Comparison of ENCODE assay signal across 15 mouse cellular contexts in genomic region chr3:94564356-94565010, GRCm38 (mm10). TPM values are rescaled to one million over a fixed set of nuclear protein-coding genes. Genes with fewer than 3 reads are reported as not detected.
A peak's percentile ranks its signal among the peaks of the same experiment; 100 is the strongest.
DNase-seq lines count a peak whose midpoint lies in the region; ATAC-seq and TF ChIP-seq lines count a peak whose summit lies in the region.
"Had no signal": no experiment of that assay in that cellular context is flagged by ENCODE, and none has a peak within 500 bp of the region (broad histone marks: within the 10 kb centered on the region; RNA-seq: fewer than 3 reads in every experiment).

No protein-coding gene starts in this region.

- dilution Hi-C loops in CH12.LX (cut with MboI; ENCODE audit: extremely low pct_ligation_motif_present, extremely low pct_unique_long_range_greater_than_20kb, low sequenced_read_pairs) = no loop called here

- H3K4me3 ChIP-seq in forebrain, postnatal 0 days (ENCODE audit: low read depth, low read length) = no peak overlapping the region
- no peak overlapping the region for H3K4me3 ChIP-seq in forebrain, embryonic 15.5 days
- no peak overlapping the region for H3K4me3 ChIP-seq in limb, embryonic 13.5 days
- no peak overlapping the region for H3K4me3 ChIP-seq in limb, embryonic 10.5 days
- no peak overlapping the region for H3K4me3 ChIP-seq in CH12.LX (replicated peaks in 1 of 3; ENCODE audit: low read depth in 2 of 3, low read length in 2 of 3, poor library complexity in 1 of 3)
- no peak overlapping the region for H3K4me3 ChIP-seq in limb, embryonic 14.5 days (replicated peaks; ENCODE audit: low read length)
- H3K4me3 ChIP-seq: forebrain, embryonic 12.5 days; heart, embryonic 13.5 days; hindbrain, embryonic 15.5 days; liver, embryonic 15.5 days had no signal

- in situ Hi-C loops in CH12.LX (cut with MboI; ENCODE audit: low pct_ligation_motif_present, low pct_unique_long_range_greater_than_20kb, low sequenced_read_pairs) = no loop called here

- peaks cover 7% of the 10 kb centered on the region; the same call in 1 of the 2 replicates for H3K36me3 ChIP-seq in forebrain, postnatal 0 days (ENCODE audit: insufficient read depth)
- H3K36me3 ChIP-seq in forebrain, embryonic 15.5 days = peaks cover 5% of the 10 kb centered on the region
- peaks cover 12% of the 10 kb centered on the region for H3K36me3 ChIP-seq in limb, embryonic 13.5 days
- H3K36me3 ChIP-seq in limb, embryonic 10.5 days = peaks cover 15% of the 10 kb centered on the region
- H3K36me3 ChIP-seq in CH12.LX (replicated peaks in 1 of 2; ENCODE audit: control insufficient read depth in 1 of 2, insufficient read depth in 1 of 2, low read length in 1 of 2) = peaks cover 15 to 36% of the 10 kb centered on the region in 2 experiments
- peaks cover 11% of the 10 kb centered on the region for H3K36me3 ChIP-seq in limb, embryonic 14.5 days (ENCODE audit: control insufficient read depth, insufficient read depth, low read length)

- no peaks in the 10 kb centered on the region for H3K27me3 ChIP-seq in forebrain, postnatal 0 days (ENCODE audit: insufficient read depth, low read length)
- no peaks in the 10 kb centered on the region for H3K27me3 ChIP-seq in forebrain, embryonic 15.5 days
- H3K27me3 ChIP-seq in limb, embryonic 13.5 days = no peaks in the 10 kb centered on the region
- no peaks in the 10 kb centered on the region for H3K27me3 ChIP-seq in limb, embryonic 10.5 days (ENCODE audit: low read depth, poor library complexity, severe bottlenecking)
- H3K27me3 ChIP-seq in CH12.LX (replicated peaks) = no peaks in the 10 kb centered on the region
- H3K27me3 ChIP-seq in limb, embryonic 14.5 days (ENCODE audit: control insufficient read depth, insufficient read depth, low read length) = no peaks in the 10 kb centered on the region
- H3K27me3 ChIP-seq: forebrain, embryonic 12.5 days; heart, embryonic 13.5 days; hindbrain, embryonic 15.5 days; liver, embryonic 15.5 days had no signal

- peak; percentile 18 for TF ChIP-seq RAD21 in CH12.LX (IDR thresholded peaks at IDR 0.05; ENCODE audit: low read depth, low read length)

- DNase-seq in forebrain, postnatal 0 days = no peak
- DNase-seq in limb, embryonic 10.5 days (ENCODE audit: low spot score) = no peak
- DNase-seq in CH12.LX (ENCODE audit: extremely low read depth) = peak; percentile 33
- DNase-seq in limb, embryonic 14.5 days (ENCODE audit: low spot score) = no peak
- DNase-seq in thymus, postnatal 25 days = no peak
- no peak for DNase-seq in ovary, postnatal 14 days (ENCODE audit: low spot score)
- DNase-seq: adrenal gland, adult 2 months; cerebellum, postnatal 10 days; kidney, postnatal 25 days had no signal

- H3K4me2 ChIP-seq in forebrain, postnatal 0 days (ENCODE audit: low read depth) = no peak overlapping the region
- H3K4me2 ChIP-seq in forebrain, embryonic 15.5 days (replicated peaks) = no peak overlapping the region
- no peak overlapping the region for H3K4me2 ChIP-seq in limb, embryonic 13.5 days (replicated peaks)
- H3K4me2 ChIP-seq in CH12.LX (ENCODE audit: insufficient read depth, low read depth, poor library complexity, severe bottlenecking) = no peak overlapping the region
- H3K4me2 ChIP-seq in limb, embryonic 14.5 days (replicated peaks; ENCODE audit: low read depth, low read length, severe bottlenecking) = no peak overlapping the region
- H3K4me2 ChIP-seq: forebrain, embryonic 12.5 days; heart, embryonic 13.5 days; hindbrain, embryonic 15.5 days; liver, embryonic 15.5 days had no signal

- TF ChIP-seq CTCF in forebrain, postnatal 0 days (IDR thresholded peaks at IDR 0.05; ENCODE audit: low read depth) = peak; percentile 22; the same call in 1 of the 2 replicates
- TF ChIP-seq CTCF in CH12.LX (conservative IDR thresholded peaks at IDR 0.05 in 1 of 2, IDR thresholded peaks at IDR 0.05 in 1 of 2; ENCODE audit: low read depth in 2 of 2, low read length in 2 of 2) = peak in 1 of 2 experiments; percentile 66; a peak in 2 of 4 replicates

- no peak overlapping the region for H3K27ac ChIP-seq in forebrain, postnatal 0 days (ENCODE audit: low read depth, low read length)
- no peak overlapping the region for H3K27ac ChIP-seq in forebrain, embryonic 15.5 days (replicated peaks)
- H3K27ac ChIP-seq in limb, embryonic 13.5 days = no peak overlapping the region
- H3K27ac ChIP-seq in limb, embryonic 10.5 days = no peak overlapping the region
- no peak overlapping the region for H3K27ac ChIP-seq in CH12.LX (ENCODE audit: insufficient read depth, low read depth)
- 0 out of 2 replicates have a peak overlapping the region, but pooled peaks have one; percentile 14 for H3K27ac ChIP-seq in limb, embryonic 14.5 days (replicated peaks; ENCODE audit: low read depth, low read length)
- H3K27ac ChIP-seq: forebrain, embryonic 12.5 days; hindbrain, embryonic 15.5 days; liver, embryonic 15.5 days had no signal

- H3K4me1 ChIP-seq in forebrain, postnatal 0 days (ENCODE audit: insufficient read depth) = no peaks in the 10 kb centered on the region
- H3K4me1 ChIP-seq in forebrain, embryonic 15.5 days = 0 out of 2 replicates have a peak, but pooled peaks cover 4% of the 10 kb centered on the region
- peaks cover 17% of the 10 kb centered on the region for H3K4me1 ChIP-seq in limb, embryonic 13.5 days
- peaks cover 14% of the 10 kb centered on the region for H3K4me1 ChIP-seq in limb, embryonic 10.5 days
- peaks cover 2 to 66% of the 10 kb centered on the region in 2 experiments; a peak in 3 of 4 replicates for H3K4me1 ChIP-seq in CH12.LX (ENCODE audit: control insufficient read depth in 1 of 2, insufficient read depth in 2 of 2)
- H3K4me1 ChIP-seq in limb, embryonic 14.5 days (ENCODE audit: control insufficient read depth, insufficient read depth, low read length) = peaks cover 15% of the 10 kb centered on the region
- H3K4me1 ChIP-seq: liver, embryonic 15.5 days had no signal

- 89% methylated on average over 4 of the region's 4 CpGs for WGBS in forebrain, postnatal 0 days
- WGBS in forebrain, embryonic 15.5 days = 89% methylated on average over 4 of the region's 4 CpGs
- 73% methylated on average over 4 of the region's 4 CpGs for whole genome bisulfite sequencing in limb, embryonic 13.5 days
- 84% methylated on average over 4 of the region's 4 CpGs for WGBS in limb, embryonic 10.5 days
- WGBS in limb, embryonic 14.5 days = 68% methylated on average over 4 of the region's 4 CpGs

- H3K79me2 ChIP-seq in CH12.LX (replicated peaks; ENCODE audit: control insufficient read depth, extremely low read depth, insufficient read depth, poor library complexity, severe bottlenecking) = 0 out of 2 replicates have a peak, but pooled peaks cover 13% of the 10 kb centered on the region

- TF ChIP-seq POLR2A in CH12.LX (IDR thresholded peaks at IDR 0.05; ENCODE audit: low read depth, low read length) = no peak
- no peak for TF ChIP-seq POLR2A in limb, embryonic 14.5 days (IDR thresholded peaks at IDR 0.05; ENCODE audit: borderline replicate concordance, extremely low read depth, insufficient read depth, insufficient read length)

- no peak for TF ChIP-seq EP300 in CH12.LX (IDR thresholded peaks at IDR 0.05; ENCODE audit: low read length)

- no peaks in the 10 kb centered on the region for H3K9me3 ChIP-seq in forebrain, postnatal 0 days (ENCODE audit: low read length)
- no peaks in the 10 kb centered on the region for H3K9me3 ChIP-seq in forebrain, embryonic 15.5 days
- H3K9me3 ChIP-seq in limb, embryonic 13.5 days = no peaks in the 10 kb centered on the region
- H3K9me3 ChIP-seq in limb, embryonic 10.5 days (replicated peaks) = no peaks in the 10 kb centered on the region
- no peaks in the 10 kb centered on the region for H3K9me3 ChIP-seq in CH12.LX (replicated peaks; ENCODE audit: low read length)
- H3K9me3 ChIP-seq in limb, embryonic 14.5 days (ENCODE audit: control insufficient read depth, low read length) = no peaks in the 10 kb centered on the region
- H3K9me3 ChIP-seq: forebrain, embryonic 12.5 days; heart, embryonic 13.5 days; hindbrain, embryonic 15.5 days; liver, embryonic 15.5 days had no signal

- no peak for ATAC-seq in forebrain, postnatal 0 days
- ATAC-seq in forebrain, embryonic 15.5 days (replicated peaks) = no peak
- ATAC-seq in limb, embryonic 13.5 days (ENCODE audit: low FRiP score, low read depth) = 0 out of 2 replicates have a peak, but pooled peaks have one; percentile 38
- ATAC-seq in limb, embryonic 14.5 days (ENCODE audit: low FRiP score, low read depth) = no peak

- H3K9ac ChIP-seq in forebrain, postnatal 0 days = no peak overlapping the region
- H3K9ac ChIP-seq in forebrain, embryonic 15.5 days (replicated peaks) = no peak overlapping the region
- H3K9ac ChIP-seq in limb, embryonic 13.5 days = no peak overlapping the region; the same call in 1 of the 2 replicates
- no peak overlapping the region for H3K9ac ChIP-seq in CH12.LX (ENCODE audit: insufficient read depth, low read depth)
- H3K9ac ChIP-seq in limb, embryonic 14.5 days (ENCODE audit: low read depth, low read length, severe bottlenecking) = no peak overlapping the region
- H3K9ac ChIP-seq: forebrain, embryonic 12.5 days; heart, embryonic 13.5 days; hindbrain, embryonic 15.5 days; liver, embryonic 15.5 days had no signal

TF ChIP-seq in CH12.LX, 34 proteins besides CTCF, POLR2A, EP300 and RAD21 (continues in another document):
- TF ChIP-seq SMC3 (IDR thresholded peaks at IDR 0.05; ENCODE audit: low read depth, low read length) (peak; percentile 24), ZC3H11A (IDR thresholded peaks at IDR 0.05; ENCODE audit: low read depth, low read length) (no peak), MAZ (IDR thresholded peaks at IDR 0.05; ENCODE audit: low read depth, low read length) (no peak), PAX5 (IDR thresholded peaks at IDR 0.05; ENCODE audit: low read length) (no peak), SIN3A (IDR thresholded peaks at IDR 0.05; ENCODE audit: low read length) (no peak), MAX (IDR thresholded peaks at IDR 0.05; ENCODE audit: low read length) (no peak), USF1 (IDR thresholded peaks at IDR 0.05; ENCODE audit: low read depth, low read length) (no peak), CHD1 (IDR thresholded peaks at IDR 0.05; ENCODE audit: low read depth, low read length) (no peak), NRF1 (IDR thresholded peaks at IDR 0.05; ENCODE audit: low read depth, low read length) (no peak), NELFE (IDR thresholded peaks at IDR 0.05; ENCODE audit: low read depth, low read length) (no peak), ZMIZ1 (IDR thresholded peaks at IDR 0.05; ENCODE audit: low read depth, low read length) (no peak)

RNA-seq across cellular contexts. Expression of gene Snx27, which starts 18.0 kb away (rescaled TPM):
- 71.8 and 75.2 TPM in 2 replicates for total RNA-seq in forebrain, postnatal 0 days (2014; rRNA removed)
- 49.0 and 80.0 TPM in 2 replicates for polyA plus RNA-seq in forebrain, postnatal 0 days (2015; fragmentation: Nextera tagmentation; extraction: Ambion mirVana)
- polyA plus RNA-seq in forebrain, embryonic 15.5 days (2015; fragmentation: Nextera tagmentation; extraction: Ambion mirVana) = 81.1 and 86.6 TPM in 2 replicates
- 56.7 and 66.8 TPM in 2 replicates for polyA plus RNA-seq in limb, embryonic 13.5 days (2015; fragmentation: Nextera tagmentation; extraction: Ambion mirVana)
- polyA plus RNA-seq in limb, embryonic 10.5 days (2016; fragmentation: Nextera tagmentation; extraction: Ambion mirVana) = 45.5 and 46.2 TPM in 2 replicates
- total RNA-seq in CH12.LX (2012; rRNA removed) (23.1 and 24.9 TPM in 2 replicates), CH12.LX (2014; rRNA removed) (31.3 and 34.9 TPM in 2 replicates)
- 30.2 and 35.3 TPM in 2 replicates for polyA plus RNA-seq in CH12.LX (2012; ENCODE audit: insufficient read length, low read depth)
- 22.5 and 24.3 TPM in 2 replicates for polyA plus RNA-seq in limb, embryonic 14.5 days (2012; rRNA removed)
- 37.2 and 43.0 TPM in 2 replicates for polyA plus RNA-seq in limb, embryonic 14.5 days (2014; fragmentation: Nextera tagmentation; extraction: Ambion mirVana)
